Mouse (Mus musculus) layer of hippocampus, adult 6 months (tissue): ENCODE results near the gene Spats2. TPM values are rescaled to one million over a fixed set of nuclear protein-coding genes. Genes with fewer than 3 reads are reported as not detected.

ENCODE experiments used
- long read RNA-seq, 2 experiments: library from polyadenylated mRNA; unstranded; transcript quantifications; one replicate each; pipeline ENCODE4 v2.0.0; 2019 to 2020
- microRNA-seq: library from miRNA; unstranded; fragments of <30 nt; microRNA quantifications from one replicate; pipeline ENCODE4 v1.2.0, GENCODE M21; 2020
- polyA plus RNA-seq: library from polyadenylated mRNA; unstranded; fragments of <200 nt; fragmentation: Nextera tagmentation; gene quantifications from 2 replicates; pipeline ENCODE4 v1.2.3, GENCODE M21; 2021

The Spats2 gene
- 5.3 and 5.5 TPM in 2 replicates for polyA plus RNA-seq
- long read RNA-seq, experiment 1, transcript Spats2-201 (13 exons, 3,096 nt): major isoform, 6 of 14 reads
- long read RNA-seq, experiment 1, partial matches to known transcripts: 6 of 14 reads
- long read RNA-seq, experiment 1, other reads (novel, unspliced or antisense): 2 of 14 reads
- long read RNA-seq, experiment 2, transcript Spats2-201 (13 exons, 3,096 nt): major isoform, 36 of 42 reads
- long read RNA-seq, experiment 2, partial matches to known transcripts: 4 of 42 reads
- long read RNA-seq, experiment 2, other reads (novel, unspliced or antisense): 2 of 42 reads

DNA sequence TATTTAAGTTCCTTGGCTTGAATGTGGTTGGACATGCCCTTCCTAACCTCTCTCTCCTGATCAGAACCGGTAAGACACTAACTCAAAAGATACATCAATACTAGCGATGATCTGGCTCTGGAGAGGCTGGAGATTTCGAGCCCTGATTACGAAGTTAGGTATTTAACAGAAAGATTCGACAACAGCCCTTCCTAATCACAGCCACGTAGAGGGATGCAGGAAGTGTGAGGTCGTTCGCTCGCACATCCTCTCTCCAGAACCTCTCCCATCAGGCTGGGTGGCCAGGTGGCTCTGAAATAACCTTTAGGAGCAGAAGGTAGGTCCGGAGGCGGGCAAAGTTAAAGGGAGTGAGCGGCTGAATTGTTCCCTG, at the start of gene Spats2:
Gene Spats2 (plus strand): TSS at position 206 of the 370 bp plus-strand sequence.

DNA sequence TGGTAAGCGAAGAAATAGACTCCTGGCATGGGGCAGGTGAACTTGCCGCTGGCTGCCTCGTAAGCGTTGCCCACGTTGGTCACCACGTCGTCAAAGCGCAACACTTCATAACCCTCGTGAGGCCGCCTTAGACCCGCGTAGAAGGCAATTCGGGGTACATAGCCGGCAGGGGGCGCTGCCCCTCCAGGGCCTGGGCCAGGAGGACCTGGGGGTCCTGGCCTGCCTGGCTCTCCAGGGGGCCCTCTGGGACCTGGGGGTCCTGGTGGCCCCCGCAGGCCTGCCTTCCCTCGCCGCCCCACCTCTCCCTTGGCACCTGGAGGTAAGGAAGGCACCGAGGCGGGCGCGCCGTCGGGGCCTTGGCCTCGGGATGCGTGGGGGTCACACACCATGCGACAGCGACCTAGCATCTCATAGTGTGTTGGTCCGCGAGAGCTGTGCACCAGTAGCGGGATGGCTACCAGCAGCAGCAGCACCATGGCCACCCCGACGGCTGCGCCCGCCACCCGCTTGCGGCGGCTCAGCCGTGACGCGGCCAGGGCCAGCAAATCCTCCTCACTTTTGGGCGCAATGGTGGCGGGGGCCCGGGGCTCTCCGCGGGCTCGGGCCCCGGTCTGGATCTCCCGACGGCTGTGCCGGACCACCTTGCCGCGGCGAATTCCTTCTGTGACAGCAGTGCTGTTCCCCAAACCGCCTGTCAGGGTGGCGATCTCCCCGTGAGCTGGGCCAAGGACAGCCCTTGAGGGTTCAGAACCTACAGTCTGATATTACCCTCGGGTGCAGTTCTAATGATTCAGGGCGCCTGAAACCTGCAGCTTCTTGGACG, 38.3 kb upstream of the Spats2 start, which contains the start of gene C1ql4:
Gene C1ql4 (minus strand): TSS at position 565 of the 823 bp plus-strand sequence.

DNA sequence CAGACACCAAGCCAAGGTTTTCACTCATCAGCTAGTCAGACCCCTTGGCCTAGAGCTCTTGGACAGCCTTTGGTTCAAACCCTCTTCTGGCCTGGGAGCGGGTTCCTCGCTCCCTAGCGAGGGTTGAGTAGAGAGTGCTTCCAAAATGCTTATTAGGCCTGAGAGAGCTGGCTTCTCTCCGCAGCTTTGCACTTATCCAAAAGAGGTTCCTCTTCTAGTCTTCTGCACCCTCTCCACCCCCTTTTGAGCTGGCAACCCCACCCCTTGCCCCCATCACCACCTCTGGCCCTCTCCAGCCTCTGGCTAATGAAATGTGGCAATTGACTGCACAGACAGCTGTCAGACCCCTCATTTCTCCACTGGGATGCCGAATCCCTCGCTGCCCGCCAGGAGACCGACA, 32.8 kb upstream of the Spats2 start, which contains the start of gene Dnajc22:
Gene Dnajc22 (plus strand): TSS at position 301 of the 400 bp plus-strand sequence.

DNA sequence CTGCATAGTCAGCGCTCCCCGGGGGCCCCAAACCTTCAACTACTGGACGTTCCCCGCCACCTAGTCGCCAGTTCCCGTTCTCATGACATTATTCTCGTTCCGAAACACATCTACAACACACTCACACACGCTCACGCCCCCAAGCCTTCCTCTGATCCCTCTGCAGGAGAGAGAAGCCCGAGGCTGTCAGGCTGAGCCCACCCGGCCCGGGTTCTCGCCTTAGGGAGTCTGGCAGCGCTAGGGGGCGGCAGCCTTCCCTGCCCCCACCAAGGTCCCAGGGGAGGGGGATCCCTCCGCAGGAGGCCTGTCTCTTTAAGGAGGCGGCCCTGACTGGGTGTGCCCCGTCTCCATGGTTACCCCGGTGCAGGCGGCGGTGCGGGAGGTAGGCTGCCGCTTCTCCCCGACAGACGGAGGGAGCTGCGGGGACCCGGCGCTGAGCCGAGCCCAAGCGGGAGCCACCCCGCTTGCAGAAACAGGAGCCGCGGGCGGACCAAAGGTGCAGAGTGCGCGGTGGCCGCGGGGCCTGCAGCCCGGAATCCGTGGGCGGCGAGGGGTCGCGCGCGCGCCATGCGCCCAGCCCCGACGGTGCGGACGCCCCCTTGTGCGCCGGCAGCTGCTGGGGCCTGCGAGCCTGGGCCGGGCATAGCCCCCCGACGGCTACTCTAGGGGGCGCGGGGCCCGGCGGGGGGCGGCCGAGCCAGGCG, 98.6 kb downstream of the Spats2 start, which contains the start of gene Kcnh3:
Gene Kcnh3 (plus strand): TSS at position 654 of the 704 bp plus-strand sequence.

DNA sequence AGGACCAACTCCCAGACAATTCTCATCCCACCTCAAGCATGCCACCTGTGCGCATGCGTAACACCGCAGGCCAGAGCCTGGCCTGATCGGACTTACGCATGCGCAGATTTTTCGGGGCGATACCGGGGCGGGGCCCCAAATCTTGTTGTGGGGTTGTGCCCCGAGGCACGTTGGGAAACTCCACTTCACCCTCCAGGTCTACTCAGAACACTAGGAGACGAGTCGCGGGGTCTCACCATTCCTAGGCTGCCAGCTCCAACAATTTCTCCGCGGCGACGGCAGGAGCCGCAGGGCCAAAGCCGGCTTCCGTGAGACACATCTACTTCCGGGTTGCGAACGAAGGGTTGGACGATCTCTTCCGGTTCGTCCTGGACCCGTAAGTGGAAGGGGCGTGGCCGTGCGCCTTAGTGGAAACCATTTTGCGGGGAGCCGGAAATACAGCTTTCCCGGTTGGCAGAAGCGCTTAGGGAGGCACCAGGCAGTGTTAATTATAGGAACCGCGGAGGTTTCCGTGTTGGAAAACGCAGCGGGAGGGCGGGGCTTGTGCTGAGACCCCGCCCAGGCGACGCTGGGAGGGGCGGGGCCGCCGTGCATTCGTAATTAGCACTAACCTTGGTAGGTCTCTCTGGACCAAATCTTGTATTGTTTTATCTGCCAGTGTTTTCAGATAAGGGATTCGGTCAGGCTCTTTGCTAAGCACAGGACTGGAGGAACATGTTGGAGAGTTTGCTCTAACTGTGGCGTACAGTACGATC, 126.1 kb downstream of the Spats2 start, which contains the start of gene Mcrs1:
Gene Mcrs1 (minus strand): TSS at position 336 of the 755 bp plus-strand sequence.

Small RNA genes lying within 50 kb of the gene (microRNA-seq; reads per million reads assigned to microRNA genes)
- gene Mir6960: not detected

Other genes with a start within 250 kb of the Spats2 start
- gene Rhebl1, start 231.4 kb upstream of the Spats2 start, polyA plus RNA-seq: 6.5 and 10.1 TPM in 2 replicates
- gene Dhh, start 227.4 kb upstream of the Spats2 start, polyA plus RNA-seq: 0.08 and 0.19 TPM in 2 replicates
- 0.29 and 1.7 TPM in 2 replicates for gene Lmbr1l, start 207.7 kb upstream of the Spats2 start, polyA plus RNA-seq
- 1,496 and 1,539 TPM in 2 replicates for gene Tuba1b, start 191.4 kb upstream of the Spats2 start, polyA plus RNA-seq
- 0.53 TPM in 1 of 2 replicates, not detected in the other for gene Gm49450, start 172.4 kb upstream of the Spats2 start, polyA plus RNA-seq
- gene Tuba1a, start 172.2 kb upstream of the Spats2 start, polyA plus RNA-seq: 3,348 and 3,759 TPM in 2 replicates
- 2.4 and 6.3 TPM in 2 replicates for gene Tuba1c, start 96.0 kb upstream of the Spats2 start, polyA plus RNA-seq
- 2.1 and 3.3 TPM in 2 replicates for gene Prph, start 70.7 kb upstream of the Spats2 start, polyA plus RNA-seq
- 0.11 and 0.14 TPM in 2 replicates for gene Troap, start 51.3 kb upstream of the Spats2 start, polyA plus RNA-seq
- gene C1ql4, start 38.1 kb upstream of the Spats2 start, polyA plus RNA-seq: not detected in 2 replicates
- gene Dnajc22, start 32.7 kb upstream of the Spats2 start, polyA plus RNA-seq: not detected in 2 replicates
- gene Kcnh3, start 98.9 kb downstream of the Spats2 start, polyA plus RNA-seq: 7.4 and 7.7 TPM in 2 replicates
- 118 and 134 TPM in 2 replicates for gene Mcrs1, start 126.0 kb downstream of the Spats2 start, polyA plus RNA-seq
- gene Prpf40b, start 169.2 kb downstream of the Spats2 start, polyA plus RNA-seq: 14.4 and 35.4 TPM in 2 replicates
- 0.20 and 0.51 TPM in 2 replicates for gene Fam186b, start 170.0 kb downstream of the Spats2 start, polyA plus RNA-seq
- 0.44 and 0.49 TPM in 2 replicates for gene Fmnl3, start 244.6 kb downstream of the Spats2 start, polyA plus RNA-seq